Comparison of ENCODE assay signal across 9 mouse cellular contexts in genomic region chr13:28720639-28721239, GRCm38 (mm10).
DNase-seq lines count a peak whose midpoint lies in the region; ATAC-seq lines count a peak whose summit lies in the region.
"Had no signal": no experiment of that assay in that cellular context is flagged by ENCODE, and none has a peak within 500 bp of the region (broad histone marks: within the 10 kb centered on the region; RNA-seq: fewer than 3 reads in every experiment).

No protein-coding gene starts in this region.

- no peak overlapping the region for H3K9ac ChIP-seq in kidney, embryonic 15.5 days
- H3K9ac ChIP-seq in embryonic facial prominence, embryonic 14.5 days (ENCODE audit: low read depth, low read length): no peak overlapping the region
- H3K9ac ChIP-seq in heart, embryonic 14.5 days (ENCODE audit: low read length): peak overlapping the region; percentile 48
- H3K9ac ChIP-seq in neural tube, embryonic 15.5 days (replicated peaks): no peak overlapping the region

- peak overlapping the region; percentile 37 for H3K4me2 ChIP-seq in kidney, embryonic 15.5 days
- peak overlapping the region; percentile 21 for H3K4me2 ChIP-seq in embryonic facial prominence, embryonic 14.5 days (ENCODE audit: low read depth, low read length)
- peak overlapping the region; percentile 56 for H3K4me2 ChIP-seq in heart, embryonic 14.5 days (ENCODE audit: low read length)
- peak overlapping the region; percentile 40 for H3K4me2 ChIP-seq in neural tube, embryonic 15.5 days

- 42% methylated on average over 11 of the region's 11 CpGs for WGBS in kidney, embryonic 15.5 days
- 41% methylated on average over 11 of the region's 11 CpGs for WGBS in embryonic facial prominence, embryonic 14.5 days
- WGBS in heart, embryonic 14.5 days: 26% methylated on average over 11 of the region's 11 CpGs
- 37% methylated on average over 11 of the region's 11 CpGs for WGBS in neural tube, embryonic 15.5 days

- H3K27me3 ChIP-seq in kidney, embryonic 15.5 days: no peaks in the 10 kb centered on the region
- H3K27me3 ChIP-seq in embryonic facial prominence, embryonic 14.5 days (replicated peaks; ENCODE audit: control insufficient read depth, insufficient read depth, low read length): no peaks in the 10 kb centered on the region
- H3K27me3 ChIP-seq in heart, embryonic 14.5 days (ENCODE audit: control insufficient read depth, insufficient read depth, low read length): no peaks in the 10 kb centered on the region
- no peaks in the 10 kb centered on the region for H3K27me3 ChIP-seq in neural tube, embryonic 15.5 days (replicated peaks)

- DNase-seq in kidney, adult 11 months: no peak
- DNase-seq in embryonic facial prominence, embryonic 14.5 days (ENCODE audit: low spot score): peak; percentile 66
- DNase-seq in left cerebral cortex, postnatal 10 days (ENCODE audit: extremely low spot score in 1 of 2, low spot score in 2 of 2): peak; percentile 72 to 82
- DNase-seq in ovary, postnatal 36 days (ENCODE audit: low spot score): no peak

- intact Hi-C loops in left cerebral cortex, postnatal 10 days (cut with DNase I): no loop called here

- H3K4me3 ChIP-seq in kidney, embryonic 15.5 days (replicated peaks): no peak overlapping the region
- no peak overlapping the region for H3K4me3 ChIP-seq in embryonic facial prominence, embryonic 14.5 days (ENCODE audit: low read depth, low read length)
- H3K4me3 ChIP-seq in heart, embryonic 14.5 days (ENCODE audit: control insufficient read depth in 1 of 2, insufficient read depth in 1 of 2, low read depth in 1 of 2, low read length in 2 of 2): no peak overlapping the region; a peak in 1 of 4 replicates
- H3K4me3 ChIP-seq in neural tube, embryonic 15.5 days (replicated peaks): no peak overlapping the region
- H3K4me3 ChIP-seq: erythroblast, embryonic 14.5 days had no signal

- H3K9me3 ChIP-seq in kidney, embryonic 15.5 days (replicated peaks): no peaks in the 10 kb centered on the region
- no peaks in the 10 kb centered on the region for H3K9me3 ChIP-seq in embryonic facial prominence, embryonic 14.5 days (ENCODE audit: control insufficient read depth, low read length)
- no peaks in the 10 kb centered on the region for H3K9me3 ChIP-seq in heart, embryonic 14.5 days (ENCODE audit: control insufficient read depth, low read length)
- H3K9me3 ChIP-seq in neural tube, embryonic 15.5 days (replicated peaks): no peaks in the 10 kb centered on the region

- 0 out of 2 replicates have a peak overlapping the region, but pooled peaks have one; percentile 48 for H3K27ac ChIP-seq in kidney, embryonic 15.5 days
- peak overlapping the region; percentile 0; the same call in 1 of the 2 replicates for H3K27ac ChIP-seq in embryonic facial prominence, embryonic 14.5 days (replicated peaks; ENCODE audit: low read depth, low read length)
- H3K27ac ChIP-seq in heart, embryonic 14.5 days (replicated peaks in 1 of 2; ENCODE audit: control insufficient read depth in 1 of 2, insufficient read depth in 1 of 2, low read depth in 2 of 2, low read length in 2 of 2): peak overlapping the region; percentile 46 to 55; a peak in 3 of 4 replicates
- peak overlapping the region; percentile 74 for H3K27ac ChIP-seq in neural tube, embryonic 15.5 days (replicated peaks)

- peaks cover 42% of the 10 kb centered on the region for H3K4me1 ChIP-seq in kidney, embryonic 15.5 days
- H3K4me1 ChIP-seq in embryonic facial prominence, embryonic 14.5 days (ENCODE audit: control insufficient read depth, insufficient read depth, low read length): peaks cover 33% of the 10 kb centered on the region
- H3K4me1 ChIP-seq in heart, embryonic 14.5 days (ENCODE audit: control insufficient read depth in 2 of 2, insufficient read depth in 2 of 2, low read length in 2 of 2): peaks cover 27 to 43% of the 10 kb centered on the region in 2 experiments
- peaks cover 42% of the 10 kb centered on the region for H3K4me1 ChIP-seq in neural tube, embryonic 15.5 days

- no peak for ATAC-seq in kidney, embryonic 15.5 days (replicated peaks; ENCODE audit: low FRiP score)
- no peak for ATAC-seq in embryonic facial prominence, embryonic 14.5 days (ENCODE audit: low read depth)
- ATAC-seq in heart, embryonic 14.5 days (ENCODE audit: insufficient number of reproducible peaks, insufficient read depth, low FRiP score, low read depth): no peak
- peak; percentile 51; the same call in 1 of the 2 replicates for ATAC-seq in neural tube, embryonic 15.5 days (ENCODE audit: low FRiP score)
- ATAC-seq in erythroid progenitor cell, adult 5-6 weeks (replicated peaks; ENCODE audit: low FRiP score, poor library complexity, severe bottlenecking): no peak

- H3K36me3 ChIP-seq in kidney, embryonic 15.5 days: no peaks in the 10 kb centered on the region
- H3K36me3 ChIP-seq in embryonic facial prominence, embryonic 14.5 days (ENCODE audit: control insufficient read depth, insufficient read depth, low read length): 0 out of 2 replicates have a peak, but pooled peaks cover 5% of the 10 kb centered on the region
- no peaks in the 10 kb centered on the region for H3K36me3 ChIP-seq in heart, embryonic 14.5 days (ENCODE audit: control insufficient read depth, insufficient read depth, low read length)
- H3K36me3 ChIP-seq in neural tube, embryonic 15.5 days: no peaks in the 10 kb centered on the region

Comparison
In these comparisons a context has a peak if more than half of its experiments do, and no peak if none do; other contexts are left out.
1. H3K27ac ChIP-seq: peak in every context shown above with its lines; median percentile 74 in neural tube, embryonic 15.5 days; 50 in heart, embryonic 14.5 days; 48 in kidney, embryonic 15.5 days; 0 in embryonic facial prominence, embryonic 14.5 days.
2. DNase-seq: peak in embryonic facial prominence, embryonic 14.5 days (single experiment) and left cerebral cortex, postnatal 10 days (2 of 2); none in kidney, adult 11 months (single experiment) and ovary, postnatal 36 days (single experiment).
3. Peak in every context shown above with its lines, with median percentiles within 50 percentile points of each other: H3K4me2 ChIP-seq.